Mouse (Mus musculus) brain, embryonic 14.5 days (tissue): Measurements from ENCODE around the gene Fubp1.

Experiments used
- CTCF ChIP-seq: fragments of 200-500 bp; IDR thresholded peaks from 2 replicates; pipeline ENCODE4 v1.5.1; 2012; ENCODE audit warnings: inconsistent platforms, mild to moderate bottlenecking, moderate library complexity, borderline replicate concordance; ENCODE audit not compliant: insufficient read depth, insufficient read length; ENCODE audit errors: extremely low read depth
- POLR2A ChIP-seq: fragments of 200-500 bp; IDR thresholded peaks from 2 replicates; pipeline ENCODE4 v1.6.1; 2012; ENCODE audit warnings: mild to moderate bottlenecking, inconsistent platforms, borderline replicate concordance; ENCODE audit not compliant: poor library complexity, insufficient read depth, insufficient read length, severe bottlenecking; ENCODE audit errors: extremely low read depth

- TF ChIP-seq CTCF (no peak), POLR2A (no peak)
Observed at GRCm38 (mm10) chr3:152165351-152166098, 44.7 kb upstream of the Fubp1 start.
